Mouse (Mus musculus) kidney, postnatal 0 days (tissue): ENCODE data around the gene Eml3. TPM values are rescaled to one million over a fixed set of nuclear protein-coding genes. Genes with fewer than 3 reads are reported as not detected.

Source experiments
- ATAC-seq: fragments of 200-750 bp; cut with Nextera tagmentation; replicated peaks from 2 replicates; pipeline ENCODE4 v1.8.0; 2017; ENCODE audit warnings: low read depth, moderate number of reproducible peaks, moderate TSS enrichment, moderate library complexity; ENCODE audit not compliant: low FRiP score
- DNase-seq: peaks from one replicate; pipeline ENCODE4 v3.0.0-alpha.2; 2016; ENCODE audit warnings: low spot score
- H3K27ac ChIP-seq: fragments of 300-500 bp; sonication (generic); 2 replicates; pipeline ENCODE4 v1.5.1; 2014; ENCODE audit warnings: mild to moderate bottlenecking
- H3K27me3 ChIP-seq: fragments of 300-500 bp; sonication (generic); 2 replicates; pipeline ENCODE4 v1.6.1; 2014; ENCODE audit warnings: low read length, mixed read lengths; ENCODE audit not compliant: insufficient read depth
- H3K36me3 ChIP-seq: fragments of 300-500 bp; sonication (generic); 2 replicates; pipeline ENCODE4 v1.6.1; 2014; ENCODE audit warnings: low read length, mixed read lengths; ENCODE audit not compliant: insufficient read depth
- H3K4me1 ChIP-seq: fragments of 300-500 bp; sonication (generic); replicated peaks from 2 replicates; pipeline ENCODE4 v1.6.1; 2014; ENCODE audit warnings: antibody characterized with exemption, low read length, mixed read lengths; ENCODE audit not compliant: insufficient read depth
- H3K4me2 ChIP-seq: fragments of 300-500 bp; sonication (generic); 2 replicates; pipeline ENCODE4 v1.6.1; 2014; ENCODE audit warnings: mild to moderate bottlenecking, low read length, moderate library complexity, mixed read lengths
- H3K4me3 ChIP-seq: fragments of 300-500 bp; sonication (generic); replicated peaks from 2 replicates; pipeline ENCODE4 v1.5.1; 2014; ENCODE audit warnings: low read depth, low read length
- H3K9ac ChIP-seq: fragments of 300-500 bp; sonication (generic); 2 replicates; pipeline ENCODE4 v1.6.1; 2014; ENCODE audit warnings: low read depth, low read length
- H3K9me3 ChIP-seq: fragments of 300-500 bp; sonication (generic); replicated peaks from 2 replicates; pipeline ENCODE4 v1.6.1; 2016; ENCODE audit warnings: low read length, inconsistent platforms, mixed read lengths
- CTCF ChIP-seq: IDR thresholded peaks from 2 replicates; pipeline ENCODE4 v1.5.1; 2016; ENCODE audit warnings: antibody characterized with exemption, low read depth, mild to moderate bottlenecking, moderate library complexity
- WGBS: fragments of 180-500 bp; shearing (Covaris S2); extraction: QIAGEN DNeasy Blood & Tissue Kit; methylation state at CpG from one replicate; pipeline ENCODE4 v1.1.7; 2014; 5-methylcytosine and 5-hydroxymethylcytosine counted together
- polyA plus RNA-seq: library from polyadenylated mRNA; unstranded; fragments of >200 nt; fragmentation: Nextera tagmentation; extraction: Ambion mirVana; gene quantifications from 2 replicates; pipeline ENCODE4 v1.2.1, GENCODE M21; 2015

Eml3 gene
- polyA plus RNA-seq, 1 experiment from 2014 or later, result 25.5 TPM

GRCm38 (mm10) chr19:8944750-8945149, 15.4 kb downstream of the Eml3 start:
- no peaks in the 10 kb centered on the region for H3K9me3 ChIP-seq
- H3K9ac ChIP-seq, result peak overlapping the region; percentile 40; the same call in 1 of the 2 replicates
- H3K4me1 ChIP-seq, result peaks cover 9% of the 10 kb centered on the region; the same call in 1 of the 2 replicates
- H3K27ac ChIP-seq, result 0 out of 2 replicates have a peak overlapping the region, but pooled peaks have one; percentile 44
- H3K4me2 ChIP-seq, result peak overlapping the region; percentile 80
- DNase-seq (peak; percentile 91), ATAC-seq (no peak)
- 11% methylated on average over 5 of the region's 5 CpGs for WGBS
- peaks cover 50% of the 10 kb centered on the region for H3K36me3 ChIP-seq
- peak overlapping the region; percentile 18 for H3K4me3 ChIP-seq
- H3K27me3 ChIP-seq, result no peaks in the 10 kb centered on the region
- no peak for TF ChIP-seq CTCF

GRCm38 (mm10) chr19:8945251-8945650, 15.9 kb downstream of the Eml3 start:
- peaks cover 9% of the 10 kb centered on the region; the same call in 1 of the 2 replicates for H3K4me1 ChIP-seq
- ATAC-seq (no peak), DNase-seq (no peak)
- peaks cover 52% of the 10 kb centered on the region for H3K36me3 ChIP-seq
- H3K27me3 ChIP-seq, result no peaks in the 10 kb centered on the region
- H3K27ac ChIP-seq, result 0 out of 2 replicates have a peak overlapping the region, but pooled peaks have one; percentile 44
- no peaks in the 10 kb centered on the region for H3K9me3 ChIP-seq
- no peak for TF ChIP-seq CTCF
- 74% methylated on average over 6 of the region's 6 CpGs for WGBS
- peak overlapping the region; percentile 40; the same call in 1 of the 2 replicates for H3K9ac ChIP-seq
- peak overlapping the region; percentile 18; the same call in 1 of the 2 replicates for H3K4me3 ChIP-seq
- H3K4me2 ChIP-seq, result peak overlapping the region; percentile 80

- no peak overlapping the region for H3K27ac ChIP-seq
- no peaks in the 10 kb centered on the region for H3K27me3 ChIP-seq
- no peaks in the 10 kb centered on the region for H3K9me3 ChIP-seq
- ATAC-seq (no peak), DNase-seq (no peak)
- H3K9ac ChIP-seq, result no peak overlapping the region
- peaks cover 9% of the 10 kb centered on the region; the same call in 1 of the 2 replicates for H3K4me1 ChIP-seq
- H3K4me2 ChIP-seq, result no peak overlapping the region
- no peak for TF ChIP-seq CTCF
- H3K36me3 ChIP-seq, result peaks cover 67% of the 10 kb centered on the region
- no peak overlapping the region for H3K4me3 ChIP-seq
- WGBS, result 91% methylated on average over 7 of the region's 7 CpGs
Measured at GRCm38 (mm10) chr19:8946929-8947328, 17.6 kb downstream of the Eml3 start.

GRCm38 (mm10) chr19:8950190-8950589, 20.8 kb downstream of the Eml3 start:
- no peak for DNase-seq
- Histone ChIP-seq H3K9me3 (no peaks in the 10 kb centered on the region), H3K9ac (no peak overlapping the region), H3K36me3 (peaks cover 65% of the 10 kb centered on the region), H3K27me3 (no peaks in the 10 kb centered on the region), H3K4me2 (no peak overlapping the region), H3K27ac (no peak overlapping the region), H3K4me3 (no peak overlapping the region), H3K4me1 (no peaks in the 10 kb centered on the region)
- ATAC-seq, result no peak
- TF ChIP-seq CTCF, result no peak
- WGBS, result 89% methylated on average over 5 of the region's 5 CpGs

- Histone ChIP-seq H3K27me3 (no peaks in the 10 kb centered on the region), H3K36me3 (peaks cover 50% of the 10 kb centered on the region)
- WGBS, result 90% methylated on average over 9 of the region's 9 CpGs
Measured at GRCm38 (mm10) chr19:8952241-8952640, 22.9 kb downstream of the Eml3 start.

GRCm38 (mm10) chr19:8953135-8954039, 24.0 kb downstream of the Eml3 start, which contains the start of gene Tut1:
Gene Tut1 (plus strand): TSS chr19:8953847.
- H3K4me1 ChIP-seq, result no peaks in the 10 kb centered on the region
- TF ChIP-seq CTCF, result no peak
- no peaks in the 10 kb centered on the region for H3K27me3 ChIP-seq
- DNase-seq (peak; percentile 99), ATAC-seq (peak; percentile 92)
- H3K27ac ChIP-seq, result peak within 1 kb of the TSS; percentile 51
- WGBS, result 4% methylated on average over 46 of the region's 46 CpGs
- peaks cover 43% of the 10 kb centered on the region for H3K36me3 ChIP-seq
- peak within 1 kb of the TSS; percentile 70 for H3K9ac ChIP-seq
- H3K9me3 ChIP-seq, result no peaks in the 10 kb centered on the region
- H3K4me3 ChIP-seq, result peak within 1 kb of the TSS; percentile 77
- H3K4me2 ChIP-seq, result peak within 1 kb of the TSS; percentile 80

More at GRCm38 (mm10) chr19:8952241-8952640, 22.9 kb downstream of the Eml3 start:
- DNase-seq, result no peak
- Histone ChIP-seq H3K4me3 (no peak overlapping the region), H3K27ac (no peak overlapping the region; the same call in 1 of the 2 replicates), H3K9ac (no peak overlapping the region), H3K4me2 (no peak overlapping the region), H3K9me3 (no peaks in the 10 kb centered on the region), H3K4me1 (no peaks in the 10 kb centered on the region)
- TF ChIP-seq CTCF, result no peak
- ATAC-seq, result no peak
